Mouse (Mus musculus) CH12.LX (cell line): Measurements from ENCODE around the gene Pbld1. TPM values are rescaled to one million over a fixed set of nuclear protein-coding genes. Genes with fewer than 3 reads are reported as not detected.

Experiments used
- DNase-seq: peaks from one replicate; pipeline ENCODE4 v3.0.0-alpha.2; 2013; ENCODE audit errors: extremely low read depth
- H3K27ac ChIP-seq: 2 replicates; pipeline ENCODE4 v1.5.1; 2012; ENCODE audit warnings: low read depth, mild to moderate bottlenecking, control low read depth, moderate library complexity; ENCODE audit not compliant: insufficient read depth
- H3K27me3 ChIP-seq: replicated peaks from 2 replicates; pipeline ENCODE3; 2012; ENCODE audit warnings: inconsistent platforms
- H3K36me3 ChIP-seq, 2 experiments: replicated peaks in 1 of 2; 2 replicates each; pipeline versions ENCODE3 to v1.6.1; 2012; ENCODE audit warnings: inconsistent platforms in 1 of 2, low read length in 1 of 2, mild to moderate bottlenecking in 1 of 2, mixed read lengths in 1 of 2, moderate library complexity in 1 of 2; ENCODE audit not compliant: control insufficient read depth in 1 of 2, insufficient read depth in 1 of 2
- H3K4me1 ChIP-seq, 2 experiments: 2 replicates each; pipeline ENCODE4 v1.6.1; 2012; ENCODE audit warnings: inconsistent platforms in 1 of 2, moderate library complexity in 1 of 2; ENCODE audit not compliant: insufficient read depth in 2 of 2, control insufficient read depth in 1 of 2
- H3K4me2 ChIP-seq: 2 replicates; pipeline ENCODE4 v1.6.1; 2012; ENCODE audit warnings: low read depth, mild to moderate bottlenecking, control low read depth; ENCODE audit not compliant: poor library complexity, insufficient read depth, severe bottlenecking
- H3K4me3 ChIP-seq, 3 experiments: fragments of 150-350 bp in 1 of 3; sonication (generic) in 1 of 3; replicated peaks in 1 of 3; 2 replicates each; pipeline versions ENCODE3 to v1.5.1; 2011 to 2012; ENCODE audit warnings: low read depth in 2 of 3, low read length in 2 of 3, mild to moderate bottlenecking in 2 of 3, moderate library complexity in 2 of 3, control low read depth in 1 of 3, improper control_type of control experiment in 1 of 3, inconsistent platforms in 1 of 3, mixed read lengths in 1 of 3; ENCODE audit not compliant: poor library complexity in 1 of 3
- H3K79me2 ChIP-seq: replicated peaks from 2 replicates; pipeline ENCODE4 v1.6.1; 2012; ENCODE audit warnings: mild to moderate bottlenecking, moderate library complexity; ENCODE audit not compliant: control insufficient read depth, poor library complexity, insufficient read depth, severe bottlenecking; ENCODE audit errors: extremely low read depth
- H3K9ac ChIP-seq: 2 replicates; pipeline ENCODE4 v1.6.1; 2012; ENCODE audit warnings: low read depth, mild to moderate bottlenecking, control low read depth, moderate library complexity; ENCODE audit not compliant: insufficient read depth
- H3K9me3 ChIP-seq: replicated peaks from 2 replicates; pipeline ENCODE3; 2012; ENCODE audit warnings: low read length, inconsistent platforms, mixed read lengths
- ETS1 ChIP-seq: conservative IDR thresholded peaks from 2 replicates; pipeline ENCODE4 v1.6.1; 2012; ENCODE audit warnings: low read depth, mild to moderate bottlenecking, inconsistent platforms, low read length, improper control_type of control experiment, moderate library complexity
- GABPA ChIP-seq: IDR thresholded peaks from 2 replicates; pipeline ENCODE4 v1.6.1; 2012; ENCODE audit warnings: low read depth, low read length, improper control_type of control experiment, inconsistent platforms; ENCODE audit not compliant: insufficient replicate concordance
- HCFC1 ChIP-seq: IDR thresholded peaks from 2 replicates; pipeline ENCODE4 v1.6.1; 2012; ENCODE audit warnings: low read depth, mild to moderate bottlenecking, inconsistent platforms, low read length, improper control_type of control experiment
- JUND ChIP-seq: conservative IDR thresholded peaks from 2 replicates; pipeline ENCODE4 v1.6.1; 2011; ENCODE audit warnings: low read depth, low read length, improper control_type of control experiment
- KAT2A ChIP-seq: IDR thresholded peaks from 2 replicates; pipeline ENCODE4 v1.6.1; 2012; ENCODE audit warnings: low read length, improper control_type of control experiment, inconsistent platforms; ENCODE audit not compliant: insufficient replicate concordance
- MEF2A ChIP-seq: IDR thresholded peaks from 2 replicates; pipeline ENCODE4 v1.6.1; 2014; ENCODE audit warnings: low read depth, mild to moderate bottlenecking, inconsistent platforms, low read length, improper control_type of control experiment, borderline replicate concordance
- PAX5 ChIP-seq: IDR thresholded peaks from 2 replicates; pipeline ENCODE4 v1.6.1; 2012; ENCODE audit warnings: low read length, inconsistent platforms, mixed read lengths
- RAD21 ChIP-seq: IDR thresholded peaks from 2 replicates; pipeline ENCODE4 v1.6.1; 2011; ENCODE audit warnings: low read depth, mild to moderate bottlenecking, low read length, improper control_type of control experiment, moderate library complexity
- SIN3A ChIP-seq: IDR thresholded peaks from 2 replicates; pipeline ENCODE4 v1.6.1; 2012; ENCODE audit warnings: low read length, improper control_type of control experiment, inconsistent platforms
- USF1 ChIP-seq: IDR thresholded peaks from 2 replicates; pipeline ENCODE4 v1.6.1; 2014; ENCODE audit warnings: low read depth, mild to moderate bottlenecking, inconsistent platforms, low read length, improper control_type of control experiment
- USF2 ChIP-seq: conservative IDR thresholded peaks from 2 replicates; pipeline ENCODE4 v1.6.1; 2011; ENCODE audit warnings: low read depth, low read length, improper control_type of control experiment
- ZKSCAN1 ChIP-seq: IDR thresholded peaks from 2 replicates; pipeline ENCODE4 v1.6.1; 2012; ENCODE audit warnings: low read depth, inconsistent platforms, low read length, improper control_type of control experiment, borderline replicate concordance
- ZNF384 ChIP-seq: IDR thresholded peaks from 2 replicates; pipeline ENCODE4 v1.6.1; 2012; ENCODE audit warnings: low read depth, low read length, improper control_type of control experiment, inconsistent platforms
- dilution Hi-C: fragments of 300-500 bp; cut with MboI; formaldehyde crosslinking; loops from 2 replicates; pipeline ENCODE4 v1.14.3; 2020; ENCODE audit warnings: low sequenced_read_pairs; ENCODE audit not compliant: extremely low pct_unique_long_range_greater_than_20kb, extremely low pct_ligation_motif_present
- in situ Hi-C: fragments of 300-500 bp; cut with MboI; formaldehyde crosslinking; loops from 3 replicates; pipeline ENCODE4 v1.14.3; 2019; ENCODE audit warnings: low sequenced_read_pairs, low pct_ligation_motif_present, low pct_unique_long_range_greater_than_20kb, mixed read lengths
- polyA plus RNA-seq: library from polyadenylated mRNA; unstranded; fragments of >175 nt; gene quantifications from 2 replicates; pipeline ENCODE4 v1.2.1, GENCODE M21; 2012; ENCODE audit warnings: low read depth; ENCODE audit not compliant: insufficient read length
- total RNA-seq, 2 experiments: library from RNA; depleted of rRNA; stranded (reverse); fragments of 300-350 nt in 1 of 2; fragments of >200 nt in 1 of 2; gene quantifications; 2 replicates each; pipeline ENCODE4 v1.2.3; 2012 to 2014

The Pbld1 gene
- total and polyA plus RNA-seq, 3 experiments = 0.04 to 0.49 TPM; not detected in 1

- Histone ChIP-seq H3K4me1 (peaks cover 0 to 6% of the 10 kb centered on the region in 2 experiments; a peak in 2 of 4 replicates), H3K4me2 (no peak overlapping the region), H3K27ac (no peak overlapping the region), H3K79me2 (no peaks in the 10 kb centered on the region), H3K27me3 (no peaks in the 10 kb centered on the region), H3K4me3 (no peak overlapping the region), H3K9ac (no peak overlapping the region), H3K9me3 (peaks cover 3% of the 10 kb centered on the region), H3K36me3 (no peaks in the 10 kb centered on the region)
- DNase-seq = no peak
- in situ Hi-C loops = no loop called here
- dilution Hi-C loops = no loop called here
- no peak for TF ChIP-seq PAX5
Observed at GRCm38 (mm10) chr10:63121961-63122360, 62.0 kb downstream of the Pbld1 start.

GRCm38 (mm10) chr10:63122516-63122915 lies 62.6 kb downstream of the Pbld1 start:
- Histone ChIP-seq H3K4me2 (no peak overlapping the region), H3K27ac (no peak overlapping the region), H3K36me3 (no peaks in the 10 kb centered on the region), H3K9ac (no peak overlapping the region), H3K4me1 (peaks cover 0 to 6% of the 10 kb centered on the region in 2 experiments; a peak in 2 of 4 replicates), H3K4me3 (peak overlapping the region in 1 of 3 experiments; percentile 33), H3K27me3 (no peaks in the 10 kb centered on the region), H3K79me2 (no peaks in the 10 kb centered on the region), H3K9me3 (peaks cover under 1% of the 10 kb centered on the region)
- peak; percentile 75 for DNase-seq
- TF ChIP-seq ZNF384 (no peak), ETS1 (no peak), MEF2A (no peak), ZKSCAN1 (no peak), JUND (0 out of 2 replicates have a peak, but pooled peaks have one; percentile 24), USF1 (peak; percentile 46; the same call in 1 of the 2 replicates), KAT2A (peak; percentile 88; the same call in 1 of the 2 replicates), SIN3A (no peak), RAD21 (no peak), HCFC1 (peak; percentile 96), GABPA (no peak; the same call in 1 of the 2 replicates)
- dilution Hi-C loops (no loop called here), in situ Hi-C loops (no loop called here)

- peaks cover 0 to 6% of the 10 kb centered on the region in 2 experiments; a peak in 2 of 4 replicates for H3K4me1 ChIP-seq
- H3K4me3 ChIP-seq = no peak overlapping the region
- H3K79me2 ChIP-seq = no peaks in the 10 kb centered on the region
- no peak overlapping the region; the same call in 1 of the 2 replicates for H3K4me2 ChIP-seq
- no peaks in the 10 kb centered on the region for H3K36me3 ChIP-seq
- no peak for TF ChIP-seq USF2
- TF ChIP-seq, all 38 proteins: peak for 0
- Histone ChIP-seq H3K9me3 (no peaks in the 10 kb centered on the region), H3K27me3 (no peaks in the 10 kb centered on the region), H3K9ac (no peak overlapping the region), H3K27ac (no peak overlapping the region)
- DNase-seq = peak; percentile 36
- dilution Hi-C loops = no loop called here
- in situ Hi-C loops = no loop called here
Observed at GRCm38 (mm10) chr10:63123141-63123540, 63.2 kb downstream of the Pbld1 start.
